Mouse (Mus musculus) embryonic facial prominence, embryonic 12.5 days (tissue): ENCODE data around the gene Ccdc155. TPM values are rescaled to one million over a fixed set of nuclear protein-coding genes. Genes with fewer than 3 reads are reported as not detected.
A peak's percentile ranks its signal among the peaks of the same experiment; 100 is the strongest.

Source experiments
- ATAC-seq: fragments of 200-750 bp; cut with Nextera tagmentation; 2 replicates; pipeline ENCODE4 v1.8.0; 2017; ENCODE audit not compliant: insufficient number of reproducible peaks, insufficient read depth, low FRiP score, low TSS enrichment
- H3K27ac ChIP-seq: fragments of 300-500 bp; sonication (generic); 2 replicates; pipeline ENCODE4 v1.5.1; 2016; ENCODE audit warnings: mild to moderate bottlenecking
- H3K27me3 ChIP-seq: fragments of 300-500 bp; sonication (generic); 2 replicates; pipeline ENCODE4 v1.6.1; 2016; ENCODE audit warnings: mild to moderate bottlenecking, moderate library complexity
- H3K36me3 ChIP-seq: fragments of 300-500 bp; sonication (generic); 2 replicates; pipeline ENCODE4 v1.6.1; 2016; ENCODE audit warnings: mild to moderate bottlenecking
- H3K4me1 ChIP-seq: fragments of 300-500 bp; sonication (generic); 2 replicates; pipeline ENCODE4 v1.6.1; 2016
- H3K4me2 ChIP-seq: fragments of 300-500 bp; sonication (generic); replicated peaks from 2 replicates; pipeline ENCODE4 v1.6.1; 2016; ENCODE audit warnings: mild to moderate bottlenecking, moderate library complexity
- H3K4me3 ChIP-seq: fragments of 300-500 bp; sonication (generic); 2 replicates; pipeline ENCODE4 v1.5.1; 2016; ENCODE audit warnings: mild to moderate bottlenecking
- H3K9ac ChIP-seq: fragments of 300-500 bp; sonication (generic); 2 replicates; pipeline ENCODE4 v1.6.1; 2016; ENCODE audit warnings: mild to moderate bottlenecking, moderate library complexity
- H3K9me3 ChIP-seq: fragments of 300-500 bp; sonication (generic); 2 replicates; pipeline ENCODE4 v1.6.1; 2016; ENCODE audit warnings: mild to moderate bottlenecking, moderate library complexity
- WGBS: fragments of 180-500 bp; shearing (Covaris S2); methylation state at CpG from one replicate; pipeline ENCODE4 v1.1.7; 2016; 5-methylcytosine and 5-hydroxymethylcytosine counted together
- polyA plus RNA-seq: library from polyadenylated mRNA; unstranded; fragments of >200 nt; fragmentation: Nextera tagmentation; extraction: Ambion mirVana; gene quantifications from 2 replicates; pipeline ENCODE4 v1.2.1, GENCODE M21; 2016

Gene Ccdc155
- polyA plus RNA-seq = 0.94 and 1.7 TPM in 2 replicates

GRCm38 (mm10) chr7:45204380-45205143 lies at the start of gene Ccdc155:
Gene Ccdc155 (minus strand): TSS chr7:45204892.
- Histone ChIP-seq H3K36me3 (no peaks in the 10 kb centered on the region), H3K4me1 (no peaks in the 10 kb centered on the region), H3K4me2 (peak within 1 kb of the TSS; percentile 55), H3K9ac (peak within 1 kb of the TSS; percentile 38), H3K9me3 (no peaks in the 10 kb centered on the region; the same call in 1 of the 2 replicates), H3K4me3 (peak within 1 kb of the TSS; percentile 42), H3K27me3 (no peaks in the 10 kb centered on the region), H3K27ac (peak within 1 kb of the TSS; percentile 79)
- ATAC-seq = peak; percentile 95
- WGBS = 10% methylated on average over 43 of the region's 44 CpGs

GRCm38 (mm10) chr7:45253806-45254205 lies 49.1 kb upstream of the Ccdc155 start:
- H3K4me3 ChIP-seq = no peak overlapping the region
- 83% methylated on average over 8 of the region's 8 CpGs for WGBS
- no peak for ATAC-seq
- H3K4me1 ChIP-seq = no peaks in the 10 kb centered on the region
- no peak overlapping the region for H3K27ac ChIP-seq
- no peaks in the 10 kb centered on the region for H3K9me3 ChIP-seq
- no peaks in the 10 kb centered on the region for H3K27me3 ChIP-seq
- H3K4me2 ChIP-seq = no peak overlapping the region
- no peak overlapping the region for H3K9ac ChIP-seq
- H3K36me3 ChIP-seq = no peaks in the 10 kb centered on the region

- H3K4me1 ChIP-seq = no peaks in the 10 kb centered on the region
- WGBS = 34% methylated on average over 3 of the region's 3 CpGs
- H3K4me2 ChIP-seq = no peak overlapping the region
- no peak for ATAC-seq
- no peak overlapping the region for H3K9ac ChIP-seq
- H3K27me3 ChIP-seq = no peaks in the 10 kb centered on the region
- H3K4me3 ChIP-seq = no peak overlapping the region
- H3K27ac ChIP-seq = no peak overlapping the region
- H3K36me3 ChIP-seq = no peaks in the 10 kb centered on the region
- H3K9me3 ChIP-seq = no peaks in the 10 kb centered on the region
These were observed 43.0 kb upstream of the Ccdc155 start for GRCm38 (mm10) chr7:45247666-45248065.

GRCm38 (mm10) chr7:45241389-45241749 lies 36.7 kb upstream of the Ccdc155 start:
- Histone ChIP-seq H3K27me3 (peaks cover 24% of the 10 kb centered on the region), H3K9ac (peak overlapping the region; percentile 31; the same call in 1 of the 2 replicates), H3K4me1 (peaks cover 10% of the 10 kb centered on the region), H3K4me3 (peak overlapping the region; percentile 24; the same call in 1 of the 2 replicates), H3K9me3 (no peaks in the 10 kb centered on the region), H3K27ac (no peak overlapping the region), H3K4me2 (peak overlapping the region; percentile 50), H3K36me3 (no peaks in the 10 kb centered on the region)
- WGBS = 76% methylated on average over 6 of the region's 6 CpGs
- ATAC-seq = no peak

GRCm38 (mm10) chr7:45240633-45241388 lies 36.1 kb upstream of the Ccdc155 start, which contains the start of gene Slc6a16:
Gene Slc6a16 (plus strand): TSS chr7:45241085.
- peak within 1 kb of the TSS; percentile 31 for H3K9ac ChIP-seq
- H3K9me3 ChIP-seq = no peaks in the 10 kb centered on the region
- no peak for ATAC-seq
- H3K4me1 ChIP-seq = peaks cover 11% of the 10 kb centered on the region
- H3K27me3 ChIP-seq = peaks cover 24% of the 10 kb centered on the region
- no peak within 1 kb of the TSS for H3K27ac ChIP-seq
- peak within 1 kb of the TSS; percentile 50 for H3K4me2 ChIP-seq
- WGBS = 6% methylated on average over 53 of the region's 53 CpGs
- peak within 1 kb of the TSS; percentile 24 for H3K4me3 ChIP-seq
- H3K36me3 ChIP-seq = no peaks in the 10 kb centered on the region

GRCm38 (mm10) chr7:45240109-45240508 lies 35.4 kb upstream of the Ccdc155 start:
- no peak for ATAC-seq
- H3K27ac ChIP-seq = no peak overlapping the region
- H3K4me2 ChIP-seq = no peak overlapping the region; the same call in 1 of the 2 replicates
- H3K36me3 ChIP-seq = no peaks in the 10 kb centered on the region
- no peaks in the 10 kb centered on the region for H3K9me3 ChIP-seq
- peaks cover 18% of the 10 kb centered on the region for H3K4me1 ChIP-seq
- WGBS = 79% methylated on average over 7 of the region's 7 CpGs
- H3K9ac ChIP-seq = no peak overlapping the region
- H3K27me3 ChIP-seq = peaks cover 28% of the 10 kb centered on the region
- H3K4me3 ChIP-seq = peak overlapping the region; percentile 24

- WGBS = 37% methylated on average over 20 of the region's 20 CpGs
- Histone ChIP-seq H3K27ac (no peak within 1 kb of the TSS), H3K27me3 (peaks cover 28% of the 10 kb centered on the region), H3K9ac (no peak within 1 kb of the TSS), H3K36me3 (no peaks in the 10 kb centered on the region), H3K4me2 (no peak within 1 kb of the TSS), H3K9me3 (no peaks in the 10 kb centered on the region), H3K4me1 (peaks cover 30% of the 10 kb centered on the region), H3K4me3 (no peak within 1 kb of the TSS)
- ATAC-seq = no peak
These were observed 34.2 kb upstream of the Ccdc155 start, which contains the start of gene Cd37 for GRCm38 (mm10) chr7:45238723-45239496. Gene Cd37 (minus strand): TSS chr7:45239115.

- Histone ChIP-seq H3K9ac (no peak overlapping the region), H3K4me2 (no peak overlapping the region), H3K36me3 (peaks cover 3% of the 10 kb centered on the region; the same call in 1 of the 2 replicates), H3K4me3 (no peak overlapping the region), H3K9me3 (no peaks in the 10 kb centered on the region), H3K27ac (no peak overlapping the region), H3K4me1 (peaks cover 33% of the 10 kb centered on the region), H3K27me3 (peaks cover 28% of the 10 kb centered on the region)
- 77% methylated on average over 17 of the region's 17 CpGs for WGBS
- ATAC-seq = no peak
These were observed 33.3 kb upstream of the Ccdc155 start for GRCm38 (mm10) chr7:45237747-45238699.

GRCm38 (mm10) chr7:45235656-45236180 lies 31.0 kb upstream of the Ccdc155 start:
- H3K4me1 ChIP-seq = peaks cover 33% of the 10 kb centered on the region
- 27% methylated on average over 17 of the region's 17 CpGs for WGBS
- no peak for ATAC-seq
- H3K36me3 ChIP-seq = peaks cover 25% of the 10 kb centered on the region
- peak overlapping the region; percentile 48 for H3K4me2 ChIP-seq
- peak overlapping the region; percentile 16; the same call in 1 of the 2 replicates for H3K4me3 ChIP-seq
- H3K9me3 ChIP-seq = no peaks in the 10 kb centered on the region
- H3K27ac ChIP-seq = peak overlapping the region; percentile 69
- peak overlapping the region; percentile 41; the same call in 1 of the 2 replicates for H3K9ac ChIP-seq
- H3K27me3 ChIP-seq = peaks cover 28% of the 10 kb centered on the region

- H3K4me2 ChIP-seq = peak overlapping the region; percentile 48
- peaks cover 24% of the 10 kb centered on the region for H3K27me3 ChIP-seq
- WGBS = 3% methylated on average over 21 of the region's 21 CpGs
- no peaks in the 10 kb centered on the region for H3K9me3 ChIP-seq
- H3K4me1 ChIP-seq = peaks cover 28% of the 10 kb centered on the region
- peaks cover 25% of the 10 kb centered on the region for H3K36me3 ChIP-seq
- peak overlapping the region; percentile 69 for H3K27ac ChIP-seq
- peak; percentile 76 for ATAC-seq
- peak overlapping the region; percentile 16; the same call in 1 of the 2 replicates for H3K4me3 ChIP-seq
- peak overlapping the region; percentile 41; the same call in 1 of the 2 replicates for H3K9ac ChIP-seq
These were observed 30.4 kb upstream of the Ccdc155 start for GRCm38 (mm10) chr7:45234922-45235571.
